Mouse (Mus musculus) cerebellum, adult 11-12 months (tissue): ENCODE measurements around the gene Gimap1.

Experiments used
- DNase-seq: peaks from one replicate; pipeline ENCODE4 v3.0.0; 2022

Gene Gimap1

GRCm38 (mm10) chr6:48738961-48739779 lies at the start of gene Gimap1:
TSS of gene Gimap1 (plus strand) at chr6:48739054.
- DNase-seq = no peak

- DNase-seq = no peak
Observed at GRCm38 (mm10) chr6:48689320-48689719, 49.5 kb upstream of the Gimap1 start.

- no peak for DNase-seq
Observed at GRCm38 (mm10) chr6:48692962-48693361, 45.9 kb upstream of the Gimap1 start.

- no peak for DNase-seq
Observed at GRCm38 (mm10) chr6:48696830-48697554, 41.9 kb upstream of the Gimap1 start.

GRCm38 (mm10) chr6:48697555-48697930 lies 41.3 kb upstream of the Gimap1 start:
- no peak for DNase-seq

- no peak for DNase-seq
Observed at GRCm38 (mm10) chr6:48698066-48698856, 40.6 kb upstream of the Gimap1 start.

- DNase-seq = no peak
Observed at GRCm38 (mm10) chr6:48698888-48699287, 40.0 kb upstream of the Gimap1 start.

- DNase-seq = no peak
Observed at GRCm38 (mm10) chr6:48700251-48701075, 38.4 kb upstream of the Gimap1 start.

GRCm38 (mm10) chr6:48702146-48702545 lies 36.7 kb upstream of the Gimap1 start:
- DNase-seq = no peak

GRCm38 (mm10) chr6:48702601-48703000 lies 36.3 kb upstream of the Gimap1 start:
- no peak for DNase-seq

GRCm38 (mm10) chr6:48704146-48704545 lies 34.7 kb upstream of the Gimap1 start:
- DNase-seq = no peak

GRCm38 (mm10) chr6:48706130-48706529 lies 32.7 kb upstream of the Gimap1 start:
- no peak for DNase-seq

GRCm38 (mm10) chr6:48718455-48718854 lies 20.4 kb upstream of the Gimap1 start, which contains the start of the genes Gm28053 and Gimap7:
TSS of gene Gm28053 (plus strand) at chr6:48718607.
TSS of gene Gimap7 (plus strand) at chr6:48718621.
- no peak for DNase-seq

GRCm38 (mm10) chr6:48720326-48720725 lies 18.5 kb upstream of the Gimap1 start:
- no peak for DNase-seq

GRCm38 (mm10) chr6:48723468-48723867 lies 15.4 kb upstream of the Gimap1 start:
- DNase-seq = no peak

- DNase-seq = no peak
Observed at GRCm38 (mm10) chr6:48725476-48725875, 13.4 kb upstream of the Gimap1 start.

- no peak for DNase-seq
Observed at GRCm38 (mm10) chr6:48727761-48728160, 11.1 kb upstream of the Gimap1 start.

- no peak for DNase-seq
Observed at GRCm38 (mm10) chr6:48732864-48733304, 6.0 kb upstream of the Gimap1 start.

- DNase-seq = no peak
Observed at GRCm38 (mm10) chr6:48733660-48734059, 5.2 kb upstream of the Gimap1 start.

- no peak for DNase-seq
Observed at GRCm38 (mm10) chr6:48737053-48737452, 1.8 kb upstream of the Gimap1 start.

- no peak for DNase-seq
Observed at GRCm38 (mm10) chr6:48737688-48738087, 1.2 kb upstream of the Gimap1 start.

- no peak for DNase-seq
Observed at GRCm38 (mm10) chr6:48739780-48740055, 864 bp downstream of the Gimap1 start.
